ENCODE assay signal across 13 mouse cellular contexts in genomic region chr17:5261131-5261651, GRCm38 (mm10).
DNase-seq lines count a peak whose midpoint lies in the region; ATAC-seq and TF ChIP-seq lines count a peak whose summit lies in the region.
"Had no signal": no experiment of that assay in that cellular context is flagged by ENCODE, and none has a peak within 500 bp of the region (broad histone marks: within the 10 kb centered on the region; RNA-seq: fewer than 3 reads in every experiment).

No protein-coding gene starts in this region.

- H3K79me2 ChIP-seq in liver, adult 2 months (ENCODE audit: control insufficient read depth, insufficient read depth, low read length) = no peaks in the 10 kb centered on the region; the same call in 1 of the 2 replicates

- no peak for TF ChIP-seq CTCF in liver, adult 2 months (IDR thresholded peaks at IDR 0.05; ENCODE audit: low read depth, low read length)
- no peak for TF ChIP-seq CTCF in olfactory bulb, adult 2 months (IDR thresholded peaks at IDR 0.05; ENCODE audit: insufficient read depth, low read depth, low read length)

- peaks cover 17% of the 10 kb centered on the region; the same call in 1 of the 2 replicates for H3K4me1 ChIP-seq in liver, adult 2 months (ENCODE audit: control insufficient read depth, insufficient read depth, low read length)
- H3K4me1 ChIP-seq in liver, embryonic 12.5 days = peaks cover 27% of the 10 kb centered on the region
- peaks cover 21% of the 10 kb centered on the region for H3K4me1 ChIP-seq in olfactory bulb, adult 2 months (ENCODE audit: control insufficient read depth, insufficient read depth, low read length)
- peaks cover 30% of the 10 kb centered on the region for H3K4me1 ChIP-seq in heart, embryonic 12.5 days (replicated peaks)

- no peaks in the 10 kb centered on the region for H3K27me3 ChIP-seq in liver, adult 2 months (ENCODE audit: control insufficient read depth, insufficient read depth, low read length)
- no peaks in the 10 kb centered on the region for H3K27me3 ChIP-seq in liver, embryonic 12.5 days (replicated peaks)
- H3K27me3 ChIP-seq in heart, embryonic 12.5 days (replicated peaks) = no peaks in the 10 kb centered on the region

- no peaks in the 10 kb centered on the region for H3K9me3 ChIP-seq in liver, embryonic 12.5 days (replicated peaks)
- H3K9me3 ChIP-seq in heart, embryonic 12.5 days (replicated peaks) = no peaks in the 10 kb centered on the region
- H3K9me3 ChIP-seq: embryonic facial prominence, embryonic 10.5 days; forebrain, embryonic 10.5 days had no signal

- 39% methylated on average over 8 of the region's 8 CpGs for WGBS in liver, adult 2 months
- 68% methylated on average over 8 of the region's 8 CpGs for WGBS in liver, embryonic 12.5 days (ENCODE audit: insufficient replicate concordance)
- WGBS in olfactory bulb, adult 2 months = 42% methylated on average over 8 of the region's 8 CpGs
- WGBS in heart, embryonic 12.5 days = 77% methylated on average over 8 of the region's 8 CpGs

- no peak overlapping the region for H3K9ac ChIP-seq in liver, adult 2 months (ENCODE audit: low read depth, low read length)
- no peak overlapping the region for H3K9ac ChIP-seq in liver, embryonic 12.5 days
- no peak overlapping the region for H3K9ac ChIP-seq in heart, embryonic 12.5 days

- ATAC-seq in frontal cortex, adult (ENCODE audit: low TSS enrichment) = peak; percentile 78
- no peak for ATAC-seq in liver, embryonic 12.5 days
- ATAC-seq in granulocyte monocyte progenitor cell, adult 5-6 weeks (replicated peaks; ENCODE audit: poor library complexity, severe bottlenecking) = peak; percentile 32
- no peak for ATAC-seq in heart, embryonic 12.5 days (ENCODE audit: insufficient number of reproducible peaks, low FRiP score)
- ATAC-seq: hindbrain, postnatal 0 days had no signal

- H3K4me2 ChIP-seq in liver, embryonic 12.5 days = no peak overlapping the region
- no peak overlapping the region for H3K4me2 ChIP-seq in heart, embryonic 12.5 days

- no peak for TF ChIP-seq POLR2A in liver, adult 2 months (IDR thresholded peaks at IDR 0.05; ENCODE audit: extremely low read depth, insufficient read depth, low read length)
- TF ChIP-seq POLR2A in olfactory bulb, adult 2 months (IDR thresholded peaks at IDR 0.05; ENCODE audit: insufficient read depth, low read depth, low read length) = no peak

- H3K4me3 ChIP-seq in liver, adult 2 months (ENCODE audit: insufficient read depth, low read depth, low read length) = no peak overlapping the region
- no peak overlapping the region for H3K4me3 ChIP-seq in liver, embryonic 12.5 days
- no peak overlapping the region for H3K4me3 ChIP-seq in olfactory bulb, adult 2 months (ENCODE audit: insufficient read depth, low read depth, low read length)
- no peak overlapping the region for H3K4me3 ChIP-seq in heart, embryonic 12.5 days
- H3K4me3 ChIP-seq: embryonic facial prominence, embryonic 10.5 days; forebrain, embryonic 10.5 days had no signal

- H3K36me3 ChIP-seq in liver, adult 2 months (ENCODE audit: control insufficient read depth, insufficient read depth, low read length) = peaks cover 6% of the 10 kb centered on the region; the same call in 1 of the 2 replicates
- peaks cover 9% of the 10 kb centered on the region; the same call in 1 of the 2 replicates for H3K36me3 ChIP-seq in liver, embryonic 12.5 days
- no peaks in the 10 kb centered on the region; the same call in 1 of the 2 replicates for H3K36me3 ChIP-seq in heart, embryonic 12.5 days

- peak overlapping the region; percentile 31; the same call in 1 of the 2 replicates for H3K27ac ChIP-seq in liver, adult 2 months (replicated peaks; ENCODE audit: insufficient read depth, low read depth, low read length)
- H3K27ac ChIP-seq in liver, embryonic 12.5 days = no peak overlapping the region
- H3K27ac ChIP-seq in olfactory bulb, adult 2 months (ENCODE audit: insufficient read depth, low read depth, low read length) = peak overlapping the region; percentile 71
- no peak overlapping the region for H3K27ac ChIP-seq in heart, embryonic 12.5 days (ENCODE audit: poor library complexity, severe bottlenecking)
- H3K27ac ChIP-seq: embryonic facial prominence, embryonic 10.5 days; forebrain, embryonic 10.5 days; hindbrain, postnatal 0 days had no signal

- DNase-seq in frontal cortex, postnatal 10 days (ENCODE audit: low spot score in 2 of 2) = no peak
- DNase-seq in liver, adult 2 months (ENCODE audit: extremely low read depth, low read depth, low spot score) = peak; percentile 66
- DNase-seq in cerebellum, adult 8-10 months = no peak
- DNase-seq: cerebellum, adult 9-11 months; gastrocnemius, postnatal 25 days had no signal

Comparison
In these comparisons a context has a peak if more than half of its experiments do, and no peak if none do; other contexts are left out.
1. H3K27ac ChIP-seq: peak in liver, adult 2 months (single experiment) and olfactory bulb, adult 2 months (single experiment); none in liver, embryonic 12.5 days (single experiment) and heart, embryonic 12.5 days (single experiment).
2. ATAC-seq: peak in frontal cortex, adult (single experiment) and granulocyte monocyte progenitor cell, adult 5-6 weeks (single experiment); none in liver, embryonic 12.5 days (single experiment) and heart, embryonic 12.5 days (single experiment).